ENCODE assay signal across 8 mouse cellular contexts in the genomic region with DNA sequence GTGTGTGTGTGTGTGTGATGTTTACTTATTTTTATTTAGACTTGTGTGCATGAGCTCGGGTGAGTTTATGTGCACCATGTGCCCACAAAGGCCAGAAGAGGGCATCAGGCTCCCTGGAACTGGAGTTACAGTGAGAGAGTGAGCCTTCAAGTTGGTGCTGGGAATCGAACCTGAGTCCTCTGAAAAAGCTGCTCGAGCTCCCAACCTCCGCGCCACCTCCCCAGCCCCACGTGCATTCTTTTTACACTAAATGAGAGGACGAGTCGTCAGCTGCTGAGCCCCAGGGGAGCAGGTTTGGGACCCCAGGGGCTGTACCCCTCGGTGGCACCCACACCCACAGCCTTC. TPM values are rescaled to one million over a fixed set of nuclear protein-coding genes. Genes with fewer than 3 reads are reported as not detected.
A peak's percentile ranks its signal among the peaks of the same experiment; 100 is the strongest.
DNase-seq lines count a peak whose midpoint lies in the region; ATAC-seq and TF ChIP-seq lines count a peak whose summit lies in the region.

No protein-coding gene starts in this region.

- ATAC-seq in liver, embryonic 14.5 days (ENCODE audit: insufficient read depth): peak; percentile 1; the same call in 1 of the 2 replicates

- peaks cover 37% of the 10 kb centered on the region for H3K36me3 ChIP-seq in heart, embryonic 10.5 days
- peaks cover 11% of the 10 kb centered on the region for H3K36me3 ChIP-seq in C2C12 (ENCODE audit: control insufficient read depth, insufficient read depth)
- H3K36me3 ChIP-seq in forebrain, embryonic 10.5 days (replicated peaks): peaks cover 37% of the 10 kb centered on the region
- peaks cover 3% of the 10 kb centered on the region; the same call in 1 of the 2 replicates for H3K36me3 ChIP-seq in liver, embryonic 14.5 days (replicated peaks; ENCODE audit: control insufficient read depth, insufficient read depth, low read depth)

- TF ChIP-seq EP300 in liver, embryonic 14.5 days (IDR thresholded peaks at IDR 0.05; ENCODE audit: low read depth): no peak

- H3ac ChIP-seq in C2C12 (ENCODE audit: control insufficient read depth, insufficient read length, low read depth): peak overlapping the region; percentile 81

- no peaks in the 10 kb centered on the region for H3K27me3 ChIP-seq in heart, embryonic 10.5 days (ENCODE audit: insufficient read depth, poor library complexity, severe bottlenecking)
- H3K27me3 ChIP-seq in C2C12 (ENCODE audit: control insufficient read depth, insufficient read depth, insufficient read length): no peaks in the 10 kb centered on the region
- no peaks in the 10 kb centered on the region for H3K27me3 ChIP-seq in forebrain, embryonic 10.5 days (ENCODE audit: poor library complexity, severe bottlenecking)
- no peaks in the 10 kb centered on the region for H3K27me3 ChIP-seq in liver, embryonic 14.5 days (ENCODE audit: control insufficient read depth, insufficient read depth, low read length)

- intact Hi-C loops in heart, postnatal 10 days (cut with DNase I): loop anchor here (10.0 kb wide), 2 partner anchors 1208 to 1978 kb away; a partner anchor contains a TSS

- TF ChIP-seq CTCF in C2C12 (IDR thresholded peaks at IDR 0.05; ENCODE audit: control insufficient read depth, insufficient read depth, insufficient read length): no peak
- peak; percentile 25; the same call in 1 of the 2 replicates for TF ChIP-seq CTCF in liver, embryonic 14.5 days (IDR thresholded peaks at IDR 0.05; ENCODE audit: low read depth)

- WGBS in heart, embryonic 10.5 days: 8% methylated on average over 9 of the region's 9 CpGs
- 9% methylated on average over 9 of the region's 9 CpGs for WGBS in forebrain, embryonic 10.5 days
- WGBS in liver, embryonic 14.5 days (ENCODE audit: insufficient replicate concordance): 5% methylated on average over 9 of the region's 9 CpGs

- peaks cover 19% of the 10 kb centered on the region for H3K4me1 ChIP-seq in heart, embryonic 10.5 days
- peaks cover 42% of the 10 kb centered on the region for H3K4me1 ChIP-seq in forebrain, embryonic 10.5 days
- peaks cover 6 to 8% of the 10 kb centered on the region in 2 experiments; a peak in 3 of 4 replicates for H3K4me1 ChIP-seq in liver, embryonic 14.5 days (replicated peaks; ENCODE audit: control insufficient read depth in 2 of 2, insufficient read depth in 2 of 2, low read length in 1 of 2)

- H3K9ac ChIP-seq in liver, embryonic 14.5 days (replicated peaks): peak overlapping the region; percentile 83

- peaks cover 49% of the 10 kb centered on the region for H3K79me3 ChIP-seq in C2C12 (ENCODE audit: low read depth)

- no peaks in the 10 kb centered on the region for H3K9me3 ChIP-seq in heart, embryonic 10.5 days
- H3K9me3 ChIP-seq in forebrain, embryonic 10.5 days: no peaks in the 10 kb centered on the region
- H3K9me3 ChIP-seq in liver, embryonic 14.5 days (ENCODE audit: control insufficient read depth, low read length): no peaks in the 10 kb centered on the region

- H3K79me2 ChIP-seq in C2C12 (ENCODE audit: control insufficient read depth, insufficient read depth): peaks cover 71% of the 10 kb centered on the region

- no peak for DNase-seq in heart, embryonic 10.5 days (ENCODE audit: low spot score)
- no peak for DNase-seq in heart, postnatal 10 days
- no peak for DNase-seq in forebrain, embryonic 10.5 days (ENCODE audit: extremely low spot score, low spot score)
- peak in 1 of 3 experiments; percentile 43 for DNase-seq in liver, embryonic 14.5 days (ENCODE audit: low read depth in 3 of 3, low spot score in 3 of 3)
- no peak for DNase-seq in thymus, postnatal 10 days (ENCODE audit: low spot score in 2 of 2)
- no peak for DNase-seq in left cerebral cortex, adult 9 months (ENCODE audit: low spot score in 2 of 2)
- DNase-seq in MN1 (ENCODE audit: low spot score): no peak

- peak overlapping the region; percentile 97 for H3K4me3 ChIP-seq in heart, embryonic 10.5 days
- peak overlapping the region; percentile 85 for H3K4me3 ChIP-seq in C2C12 (ENCODE audit: insufficient read depth, poor library complexity, severe bottlenecking)
- peak overlapping the region; percentile 93 for H3K4me3 ChIP-seq in forebrain, embryonic 10.5 days
- H3K4me3 ChIP-seq in liver, embryonic 14.5 days (ENCODE audit: insufficient read depth in 1 of 2, low read depth in 2 of 2, low read length in 2 of 2): peak overlapping the region; percentile 88 to 93

- H3K4me2 ChIP-seq in liver, embryonic 14.5 days (ENCODE audit: low read depth): peak overlapping the region; percentile 67

- H3K27ac ChIP-seq in heart, embryonic 10.5 days: peak overlapping the region; percentile 96
- peak overlapping the region; percentile 97 for H3K27ac ChIP-seq in forebrain, embryonic 10.5 days
- peak overlapping the region; percentile 55 for H3K27ac ChIP-seq in liver, embryonic 14.5 days

TF ChIP-seq in C2C12, 6 proteins besides CTCF, POLR2A, EP300 and RAD21:
- TF ChIP-seq CEBPB (IDR thresholded peaks at IDR 0.05; ENCODE audit: low read depth) (no peak), FOSL1 (IDR thresholded peaks at IDR 0.05; ENCODE audit: insufficient read depth, low read length, poor library complexity, severe bottlenecking) (no peak), MYOD1 (IDR thresholded peaks at IDR 0.05; ENCODE audit: control insufficient read depth, insufficient read length, low read depth) (no peak), MYOG (IDR thresholded peaks at IDR 0.05; ENCODE audit: control insufficient read depth, extremely low read depth, insufficient read length) (no peak), USF1 (IDR thresholded peaks at IDR 0.05; ENCODE audit: low read depth) (no peak), MAX (IDR thresholded peaks at IDR 0.05) (no peak)

RNA-seq across cellular contexts. Expression of a gene that starts 0.5 kb away (rescaled TPM):
- 8.4 and 9.4 TPM in 2 replicates for polyA plus RNA-seq in heart, embryonic 10.5 days (2016; fragmentation: Nextera tagmentation; extraction: Ambion mirVana)
- total RNA-seq in heart, postnatal 10 days (2021): 1 to 10 TPM; 7.6 to 7.9 TPM
- polyA plus RNA-seq in C2C12 (2012; fragmentation: generic; extraction: Trizol): 3.1 TPM
- 9.8 and 10.3 TPM in 2 replicates for polyA plus RNA-seq in forebrain, embryonic 10.5 days (2016; fragmentation: Nextera tagmentation; extraction: Ambion mirVana)
- 2.9 and 3.3 TPM in 2 replicates for polyA plus RNA-seq in liver, embryonic 14.5 days (2012; rRNA removed)
- polyA plus RNA-seq in liver, embryonic 14.5 days (2014; fragmentation: Nextera tagmentation; extraction: Ambion mirVana): 3.5 and 4.1 TPM in 2 replicates

RNA-seq across cellular contexts. Expression of a gene that starts 0.8 kb away (rescaled TPM):
- polyA plus RNA-seq in heart, embryonic 10.5 days (2016; fragmentation: Nextera tagmentation; extraction: Ambion mirVana): 14.2 and 17.8 TPM in 2 replicates
- 10 to 100 TPM; 15.0 to 15.1 TPM for total RNA-seq in heart, postnatal 10 days (2021)
- polyA plus RNA-seq in C2C12 (2012; fragmentation: generic; extraction: Trizol): 5.5 TPM
- polyA plus RNA-seq in forebrain, embryonic 10.5 days (2016; fragmentation: Nextera tagmentation; extraction: Ambion mirVana): 20.3 and 22.0 TPM in 2 replicates
- 3.3 and 4.1 TPM in 2 replicates for polyA plus RNA-seq in liver, embryonic 14.5 days (2012; rRNA removed)
- polyA plus RNA-seq in liver, embryonic 14.5 days (2014; fragmentation: Nextera tagmentation; extraction: Ambion mirVana): 2.5 and 3.8 TPM in 2 replicates

RNA-seq across cellular contexts. Expression of a gene that starts 25.8 kb away (rescaled TPM):
- 0.10 TPM in 1 of 2 replicates, not detected in the other for polyA plus RNA-seq in heart, embryonic 10.5 days (2016; fragmentation: Nextera tagmentation; extraction: Ambion mirVana)
- total RNA-seq in heart, postnatal 10 days (2021): not detected
- polyA plus RNA-seq in C2C12 (2012; fragmentation: generic; extraction: Trizol): 0.01 TPM
- polyA plus RNA-seq in forebrain, embryonic 10.5 days (2016; fragmentation: Nextera tagmentation; extraction: Ambion mirVana): not detected in 2 replicates
- polyA plus RNA-seq in liver, embryonic 14.5 days (2012; rRNA removed): not detected in 2 replicates
- polyA plus RNA-seq in liver, embryonic 14.5 days (2014; fragmentation: Nextera tagmentation; extraction: Ambion mirVana): not detected in 2 replicates
